Mouse (Mus musculus) erythroblast, embryonic 14.5 days (primary cell): Measurements from ENCODE around the gene Ttc39d. TPM values are rescaled to one million over a fixed set of nuclear protein-coding genes. Genes with fewer than 3 reads are reported as not detected.

Experiments
- H3K27me3 ChIP-seq: 2 replicates; pipeline ENCODE4 v1.6.1; 2012; ENCODE audit warnings: inconsistent platforms; ENCODE audit not compliant: control insufficient read depth
- H3K36me3 ChIP-seq: 2 replicates; pipeline ENCODE4 v1.6.1; 2012; ENCODE audit warnings: mild to moderate bottlenecking, inconsistent platforms; ENCODE audit not compliant: control insufficient read depth
- H3K4me1 ChIP-seq: 2 replicates; pipeline ENCODE4 v1.6.1; 2012; ENCODE audit warnings: inconsistent platforms; ENCODE audit not compliant: control insufficient read depth
- H3K4me3 ChIP-seq: replicated peaks from 2 replicates; pipeline ENCODE3; 2012; ENCODE audit warnings: moderate library complexity, mild to moderate bottlenecking, inconsistent platforms
- H3K9me3 ChIP-seq: 2 replicates; pipeline ENCODE4 v1.6.1; 2012; ENCODE audit warnings: low read length, inconsistent platforms, mixed read lengths; ENCODE audit not compliant: control insufficient read depth
- GATA1 ChIP-seq: IDR thresholded peaks from 2 replicates; pipeline ENCODE4 v1.6.1; 2012; ENCODE audit warnings: low read length, inconsistent platforms, mixed read lengths
- TAL1 ChIP-seq: IDR thresholded peaks from 3 replicates; pipeline ENCODE4 v1.6.1; 2012; ENCODE audit warnings: low read length, inconsistent platforms, mixed read lengths
- polyA plus RNA-seq: library from polyadenylated mRNA; stranded (reverse); fragments of >175 nt; gene quantifications from 2 replicates; pipeline ENCODE4 v1.2.3, GENCODE M21; 2012

Ttc39d gene
- 0.01 TPM in 1 of 2 replicates, not detected in the other for polyA plus RNA-seq

GRCm38 (mm10) chr17:80206671-80207581 is at the start of gene Ttc39d, which contains the start of gene Srsf7:
TSS of gene Ttc39d (plus strand) at chr17:80207460.
TSS of gene Srsf7 (minus strand) at chr17:80207307.
- H3K27me3 ChIP-seq = peaks cover 3% of the 10 kb centered on the region; the same call in 1 of the 2 replicates
- peak within 1 kb of the TSS; percentile 98 for H3K4me3 ChIP-seq
- TF ChIP-seq GATA1 (no peak), TAL1 (no peak)
- peaks cover 41% of the 10 kb centered on the region for H3K36me3 ChIP-seq
- peaks cover 27% of the 10 kb centered on the region for H3K4me1 ChIP-seq
- no peaks in the 10 kb centered on the region for H3K9me3 ChIP-seq

GRCm38 (mm10) chr17:80157489-80157888 is 49.8 kb upstream of the Ttc39d start:
- Histone ChIP-seq H3K9me3 (no peaks in the 10 kb centered on the region), H3K4me3 (no peak overlapping the region), H3K36me3 (no peaks in the 10 kb centered on the region), H3K27me3 (no peaks in the 10 kb centered on the region), H3K4me1 (peaks cover 7% of the 10 kb centered on the region)
- TF ChIP-seq GATA1 (no peak), TAL1 (no peak)

- no peaks in the 10 kb centered on the region for H3K4me1 ChIP-seq
- no peak for TF ChIP-seq TAL1
- TF ChIP-seq GATA1 = no peak
- no peak overlapping the region for H3K4me3 ChIP-seq
- H3K9me3 ChIP-seq = no peaks in the 10 kb centered on the region
- H3K36me3 ChIP-seq = no peaks in the 10 kb centered on the region
- H3K27me3 ChIP-seq = no peaks in the 10 kb centered on the region
Observed at GRCm38 (mm10) chr17:80160454-80160853, 46.8 kb upstream of the Ttc39d start.

GRCm38 (mm10) chr17:80163991-80164390 is 43.3 kb upstream of the Ttc39d start:
- H3K9me3 ChIP-seq = no peaks in the 10 kb centered on the region
- TF ChIP-seq TAL1 (no peak), GATA1 (no peak)
- H3K36me3 ChIP-seq = no peaks in the 10 kb centered on the region
- no peak overlapping the region for H3K4me3 ChIP-seq
- H3K4me1 ChIP-seq = no peaks in the 10 kb centered on the region
- no peaks in the 10 kb centered on the region for H3K27me3 ChIP-seq

- H3K4me3 ChIP-seq = no peak overlapping the region
- H3K36me3 ChIP-seq = no peaks in the 10 kb centered on the region
- no peaks in the 10 kb centered on the region for H3K4me1 ChIP-seq
- TF ChIP-seq TAL1 (no peak), GATA1 (no peak)
- no peaks in the 10 kb centered on the region for H3K27me3 ChIP-seq
- H3K9me3 ChIP-seq = no peaks in the 10 kb centered on the region
Observed at GRCm38 (mm10) chr17:80165741-80166140, 41.5 kb upstream of the Ttc39d start.

- Histone ChIP-seq H3K36me3 (no peaks in the 10 kb centered on the region), H3K9me3 (no peaks in the 10 kb centered on the region), H3K4me1 (no peaks in the 10 kb centered on the region), H3K4me3 (no peak overlapping the region), H3K27me3 (no peaks in the 10 kb centered on the region)
- TF ChIP-seq TAL1 = no peak
- TF ChIP-seq GATA1 = no peak
Observed at GRCm38 (mm10) chr17:80166346-80166745, 40.9 kb upstream of the Ttc39d start.

GRCm38 (mm10) chr17:80167436-80167835 is 39.8 kb upstream of the Ttc39d start:
- Histone ChIP-seq H3K36me3 (no peaks in the 10 kb centered on the region), H3K27me3 (no peaks in the 10 kb centered on the region), H3K9me3 (no peaks in the 10 kb centered on the region), H3K4me1 (no peaks in the 10 kb centered on the region), H3K4me3 (no peak overlapping the region)
- TF ChIP-seq TAL1 (no peak), GATA1 (no peak)

- Histone ChIP-seq H3K36me3 (no peaks in the 10 kb centered on the region), H3K27me3 (no peaks in the 10 kb centered on the region), H3K4me1 (no peaks in the 10 kb centered on the region), H3K4me3 (no peak overlapping the region), H3K9me3 (no peaks in the 10 kb centered on the region)
- TF ChIP-seq TAL1 = no peak
- no peak for TF ChIP-seq GATA1
Observed at GRCm38 (mm10) chr17:80167851-80168251, 39.4 kb upstream of the Ttc39d start.

GRCm38 (mm10) chr17:80168425-80169182 is 38.7 kb upstream of the Ttc39d start:
- TF ChIP-seq TAL1 (no peak), GATA1 (no peak)
- Histone ChIP-seq H3K9me3 (no peaks in the 10 kb centered on the region), H3K27me3 (no peaks in the 10 kb centered on the region), H3K4me3 (no peak overlapping the region), H3K4me1 (no peaks in the 10 kb centered on the region), H3K36me3 (no peaks in the 10 kb centered on the region)
